Mouse (Mus musculus) hindbrain, postnatal 0 days (tissue): Measurements from ENCODE around the gene Ppp4r4. TPM values are rescaled to one million over a fixed set of nuclear protein-coding genes. Genes with fewer than 3 reads are reported as not detected.

Source experiments
- ATAC-seq: fragments of 200-750 bp; cut with Nextera tagmentation; 2 replicates; pipeline ENCODE4 v1.8.0; 2017; ENCODE audit warnings: mild to moderate bottlenecking, moderate TSS enrichment, moderate library complexity
- DNase-seq: peaks from one replicate; pipeline ENCODE4 v3.0.0-alpha.2; 2015; ENCODE audit warnings: low spot score
- H3K27ac ChIP-seq: fragments of 300-500 bp; sonication (generic); 2 replicates; pipeline ENCODE4 v1.5.1; 2014; ENCODE audit warnings: mild to moderate bottlenecking
- H3K27me3 ChIP-seq: fragments of 300-500 bp; sonication (generic); 2 replicates; pipeline ENCODE4 v1.6.1; 2014; ENCODE audit warnings: low read length, mixed read lengths; ENCODE audit not compliant: insufficient read depth
- H3K36me3 ChIP-seq: fragments of 300-500 bp; sonication (generic); 2 replicates; pipeline ENCODE4 v1.6.1; 2014; ENCODE audit warnings: low read length, mixed read lengths; ENCODE audit not compliant: insufficient read depth
- H3K4me1 ChIP-seq: fragments of 300-500 bp; sonication (generic); 2 replicates; pipeline ENCODE4 v1.6.1; 2014; ENCODE audit warnings: antibody characterized with exemption, low read length, mixed read lengths; ENCODE audit not compliant: insufficient read depth
- H3K4me2 ChIP-seq: fragments of 300-500 bp; sonication (generic); 2 replicates; pipeline ENCODE4 v1.6.1; 2014; ENCODE audit warnings: low read depth, mild to moderate bottlenecking, low read length, moderate library complexity, mixed read lengths
- H3K4me3 ChIP-seq: fragments of 300-500 bp; sonication (generic); 2 replicates; pipeline ENCODE4 v1.5.1; 2014; ENCODE audit warnings: low read length
- H3K9ac ChIP-seq: fragments of 300-500 bp; sonication (generic); replicated peaks from 2 replicates; pipeline ENCODE4 v1.6.1; 2014; ENCODE audit warnings: mild to moderate bottlenecking, low read length, moderate library complexity, mixed read lengths
- H3K9me3 ChIP-seq: fragments of 300-500 bp; sonication (generic); 2 replicates; pipeline ENCODE4 v1.6.1; 2016; ENCODE audit warnings: low read length, mixed read lengths
- CTCF ChIP-seq: IDR thresholded peaks from 2 replicates; pipeline ENCODE4 v1.5.1; 2016; ENCODE audit warnings: antibody characterized with exemption, control low read depth, low read depth
- WGBS: fragments of 180-500 bp; shearing (Covaris S2); extraction: QIAGEN DNeasy Blood & Tissue Kit; methylation state at CpG from one replicate; pipeline ENCODE4 v1.1.7; 2014; 5-methylcytosine and 5-hydroxymethylcytosine counted together
- polyA plus RNA-seq: library from polyadenylated mRNA; unstranded; fragments of >200 nt; fragmentation: Nextera tagmentation; extraction: Ambion mirVana; gene quantifications from 2 replicates; pipeline ENCODE4 v1.2.1, GENCODE M21; 2015
- total RNA-seq: library from RNA; depleted of rRNA; stranded (reverse); fragments of >200 nt; gene quantifications from 2 replicates; pipeline ENCODE4 v1.2.3, GENCODE M21; 2014

The Ppp4r4 gene
- total and polyA plus RNA-seq, 2 experiments from 2014 or later, result 3.0 to 6.7 TPM

- no peak for ATAC-seq
- WGBS, result 91% methylated on average over 6 of the region's 6 CpGs
Observed at GRCm38 (mm10) chr12:103518640-103519039, 13.4 kb upstream of the Ppp4r4 start.

DNA sequence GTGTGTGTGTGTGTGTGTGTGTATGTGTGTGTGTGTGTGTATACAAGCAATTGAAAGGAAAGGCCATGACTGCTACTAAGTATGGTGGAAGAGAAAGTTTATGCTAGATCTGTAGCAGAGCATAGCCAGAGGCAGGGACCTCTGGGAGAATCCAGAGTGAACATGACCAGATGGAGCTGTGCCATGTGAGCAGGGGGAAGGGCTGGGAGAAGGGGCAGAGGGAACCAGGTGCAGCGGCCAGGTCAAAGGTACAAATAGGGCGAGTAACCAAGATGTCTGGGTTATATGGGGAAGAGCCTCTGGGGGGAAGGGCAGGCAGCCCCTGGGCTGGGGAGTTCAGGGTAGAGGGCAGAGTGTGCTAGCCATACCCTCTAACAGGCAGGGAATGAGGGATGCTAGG, 1.5 kb upstream of the Ppp4r4 start:
- no peak for TF ChIP-seq CTCF
- H3K9me3 ChIP-seq, result no peaks in the 10 kb centered on the region
- DNase-seq (no peak), ATAC-seq (no peak)
- H3K4me2 ChIP-seq, result no peak overlapping the region
- no peaks in the 10 kb centered on the region for H3K4me1 ChIP-seq
- 85% methylated on average over 2 of the region's 2 CpGs for WGBS
- no peak overlapping the region for H3K4me3 ChIP-seq
- no peaks in the 10 kb centered on the region for H3K36me3 ChIP-seq
- H3K9ac ChIP-seq, result no peak overlapping the region
- no peak overlapping the region for H3K27ac ChIP-seq
- H3K27me3 ChIP-seq, result no peaks in the 10 kb centered on the region

More at GRCm38 (mm10) chr12:103518640-103519039, 13.4 kb upstream of the Ppp4r4 start:
- Histone ChIP-seq H3K27ac (no peak overlapping the region), H3K36me3 (no peaks in the 10 kb centered on the region), H3K9me3 (no peaks in the 10 kb centered on the region), H3K27me3 (no peaks in the 10 kb centered on the region), H3K4me3 (no peak overlapping the region), H3K4me2 (no peak overlapping the region), H3K4me1 (peaks cover 3% of the 10 kb centered on the region; the same call in 1 of the 2 replicates), H3K9ac (no peak overlapping the region)
- DNase-seq, result no peak
- no peak for TF ChIP-seq CTCF

- ATAC-seq (peak; percentile 57), DNase-seq (no peak)
- Histone ChIP-seq H3K4me1 (no peaks in the 10 kb centered on the region), H3K9ac (peak overlapping the region; percentile 71), H3K27ac (peak overlapping the region; percentile 57; the same call in 1 of the 2 replicates), H3K27me3 (no peaks in the 10 kb centered on the region), H3K9me3 (no peaks in the 10 kb centered on the region), H3K36me3 (no peaks in the 10 kb centered on the region), H3K4me3 (peak overlapping the region; percentile 63), H3K4me2 (peak overlapping the region; percentile 66)
- no peak for TF ChIP-seq CTCF
- WGBS, result 1% methylated on average over 44 of the region's 44 CpGs
Observed at GRCm38 (mm10) chr12:103532649-103533395, 739 bp downstream of the Ppp4r4 start.

GRCm38 (mm10) chr12:103540429-103540828, 8.3 kb downstream of the Ppp4r4 start:
- WGBS, result 66% methylated on average over 4 of the region's 4 CpGs
- Histone ChIP-seq H3K9me3 (no peaks in the 10 kb centered on the region), H3K36me3 (no peaks in the 10 kb centered on the region), H3K4me1 (no peaks in the 10 kb centered on the region), H3K27ac (no peak overlapping the region), H3K4me2 (no peak overlapping the region), H3K9ac (no peak overlapping the region), H3K27me3 (no peaks in the 10 kb centered on the region), H3K4me3 (no peak overlapping the region)
- no peak for TF ChIP-seq CTCF
- no peak for ATAC-seq
- DNase-seq, result no peak

GRCm38 (mm10) chr12:103543351-103543750, 11.3 kb downstream of the Ppp4r4 start:
- DNase-seq (no peak), ATAC-seq (no peak)
- H3K27me3 ChIP-seq, result no peaks in the 10 kb centered on the region
- H3K9ac ChIP-seq, result no peak overlapping the region
- no peak overlapping the region for H3K4me2 ChIP-seq
- 88% methylated on average over 2 of the region's 2 CpGs for WGBS
- no peaks in the 10 kb centered on the region for H3K36me3 ChIP-seq
- no peak overlapping the region for H3K4me3 ChIP-seq
- no peak overlapping the region for H3K27ac ChIP-seq
- H3K4me1 ChIP-seq, result no peaks in the 10 kb centered on the region
- no peak for TF ChIP-seq CTCF
- H3K9me3 ChIP-seq, result no peaks in the 10 kb centered on the region

- no peak overlapping the region for H3K27ac ChIP-seq
- H3K4me2 ChIP-seq, result no peak overlapping the region
- H3K4me1 ChIP-seq, result no peaks in the 10 kb centered on the region
- H3K27me3 ChIP-seq, result no peaks in the 10 kb centered on the region
- no peaks in the 10 kb centered on the region for H3K36me3 ChIP-seq
- H3K4me3 ChIP-seq, result no peak overlapping the region
- ATAC-seq, result peak; percentile 38; the same call in 1 of the 2 replicates
- no peaks in the 10 kb centered on the region for H3K9me3 ChIP-seq
- 7% methylated on average over 3 of the region's 3 CpGs for WGBS
- peak; percentile 86 for TF ChIP-seq CTCF
- DNase-seq, result peak; percentile 79
- H3K9ac ChIP-seq, result no peak overlapping the region
Observed at GRCm38 (mm10) chr12:103544213-103544612, 12.1 kb downstream of the Ppp4r4 start.

GRCm38 (mm10) chr12:103547438-103547837, 15.4 kb downstream of the Ppp4r4 start:
- ATAC-seq, result no peak
- no peak overlapping the region for H3K4me2 ChIP-seq
- H3K9me3 ChIP-seq, result no peaks in the 10 kb centered on the region
- no peak overlapping the region for H3K27ac ChIP-seq
- H3K9ac ChIP-seq, result no peak overlapping the region
- H3K27me3 ChIP-seq, result no peaks in the 10 kb centered on the region
- TF ChIP-seq CTCF, result no peak
- 19% methylated on average over 2 of the region's 2 CpGs for WGBS
- H3K36me3 ChIP-seq, result no peaks in the 10 kb centered on the region
- no peak for DNase-seq
- no peak overlapping the region for H3K4me3 ChIP-seq
- no peaks in the 10 kb centered on the region for H3K4me1 ChIP-seq
